Mouse (Mus musculus) mouse trophoblast stem cell (cell line): ENCODE results near the gene Prdx6.

Experiments used
- in situ Hi-C, 2 experiments: fragments of 300-500 bp; cut with MseI, MboI; formaldehyde crosslinking; loops; 2 replicates in 1 of 2; 3 replicates in 1 of 2; pipeline ENCODE4 v1.15.1; 2025

Gene Prdx6

GRCm38 (mm10) chr1:161250604-161251416, at the start of gene Prdx6:
Gene Prdx6 (minus strand): TSS chr1:161251219.
- in situ Hi-C loops, result no loop called here

GRCm38 (mm10) chr1:161288256-161288655, 37.2 kb upstream of the Prdx6 start:
- in situ Hi-C loops, result loop anchor here in 1 of 2 experiments (5.0 kb wide), 1 partner anchor 71 kb away; no protein-coding TSS in a partner anchor

- in situ Hi-C loops, result loop anchor here in 1 of 2 experiments (5.0 kb wide), 1 partner anchor 70 kb away; no protein-coding TSS in a partner anchor
Measured at GRCm38 (mm10) chr1:161286726-161287310, 35.8 kb upstream of the Prdx6 start.

GRCm38 (mm10) chr1:161281054-161281688, 30.2 kb upstream of the Prdx6 start:
- in situ Hi-C loops, result loop anchor here in 1 of 2 experiments (5.0 kb wide), 1 partner anchor 59 kb away; no protein-coding TSS in a partner anchor

- in situ Hi-C loops, result no loop called here
Measured at GRCm38 (mm10) chr1:161279244-161279908, 28.4 kb upstream of the Prdx6 start.

GRCm38 (mm10) chr1:161273486-161273885, 22.5 kb upstream of the Prdx6 start:
- in situ Hi-C loops, result no loop called here

- in situ Hi-C loops, result no loop called here
Measured at GRCm38 (mm10) chr1:161271461-161271810, 20.4 kb upstream of the Prdx6 start.

- in situ Hi-C loops, result no loop called here
Measured at GRCm38 (mm10) chr1:161270776-161271460, 19.9 kb upstream of the Prdx6 start.

GRCm38 (mm10) chr1:161269346-161269745, 18.3 kb upstream of the Prdx6 start:
- in situ Hi-C loops, result no loop called here

GRCm38 (mm10) chr1:161268884-161269283, 17.9 kb upstream of the Prdx6 start:
- in situ Hi-C loops, result no loop called here

GRCm38 (mm10) chr1:161268116-161268515, 17.1 kb upstream of the Prdx6 start:
- in situ Hi-C loops, result no loop called here

- in situ Hi-C loops, result no loop called here
Measured at GRCm38 (mm10) chr1:161264961-161265360, 13.9 kb upstream of the Prdx6 start.

- in situ Hi-C loops, result no loop called here
Measured at GRCm38 (mm10) chr1:161263584-161263983, 12.6 kb upstream of the Prdx6 start.

GRCm38 (mm10) chr1:161262542-161262941, 11.5 kb upstream of the Prdx6 start:
- in situ Hi-C loops, result no loop called here

- in situ Hi-C loops, result no loop called here
Measured at GRCm38 (mm10) chr1:161260761-161261160, 9.7 kb upstream of the Prdx6 start.

- in situ Hi-C loops, result no loop called here
Measured at GRCm38 (mm10) chr1:161259142-161259541, 8.1 kb upstream of the Prdx6 start.

GRCm38 (mm10) chr1:161258331-161258730, 7.3 kb upstream of the Prdx6 start:
- in situ Hi-C loops, result no loop called here

- in situ Hi-C loops, result no loop called here
Measured at GRCm38 (mm10) chr1:161256918-161257317, 5.9 kb upstream of the Prdx6 start.

GRCm38 (mm10) chr1:161254361-161254760, 3.3 kb upstream of the Prdx6 start:
- in situ Hi-C loops, result no loop called here

- in situ Hi-C loops, result no loop called here
Measured at GRCm38 (mm10) chr1:161252901-161253300, 1.9 kb upstream of the Prdx6 start.

- in situ Hi-C loops, result no loop called here
Measured at GRCm38 (mm10) chr1:161252365-161252764, 1.3 kb upstream of the Prdx6 start.
